Mouse (Mus musculus) olfactory bulb, adult 2 months (tissue): ENCODE measurements at regions not wholly inside any gene's neighbourhood (a gene's known extent, or its start where the extent isn't known, plus 50 kb on each side); places are given as distances from the start of the nearest gene placed in this dataset.

Experiments
- H3K27ac ChIP-seq: fragments of 200-500 bp; 2 replicates; pipeline ENCODE4 v1.5.1; 2012; ENCODE audit warnings: low read depth, low read length; ENCODE audit not compliant: insufficient read depth
- H3K4me1 ChIP-seq: fragments of 200-500 bp; 2 replicates; pipeline ENCODE4 v1.6.1; 2012; ENCODE audit warnings: low read length; ENCODE audit not compliant: control insufficient read depth, insufficient read depth
- H3K4me3 ChIP-seq: fragments of 200-500 bp; 2 replicates; pipeline ENCODE4 v1.5.1; 2012; ENCODE audit warnings: mild to moderate bottlenecking, low read depth, low read length, moderate library complexity; ENCODE audit not compliant: insufficient read depth
- CTCF ChIP-seq: fragments of 200-500 bp; IDR thresholded peaks from 2 replicates; pipeline ENCODE4 v1.5.1; 2012; ENCODE audit warnings: low read depth, mild to moderate bottlenecking, low read length, moderate library complexity; ENCODE audit not compliant: insufficient read depth
- POLR2A ChIP-seq: fragments of 200-500 bp; IDR thresholded peaks from 2 replicates; pipeline ENCODE4 v1.6.1; 2012; ENCODE audit warnings: mild to moderate bottlenecking, low read depth, low read length, moderate library complexity; ENCODE audit not compliant: insufficient read depth
- WGBS: fragments of 180-500 bp; shearing (Covaris S2); methylation state at CpG from one replicate; pipeline ENCODE4 v1.1.7; 2018; 5-methylcytosine and 5-hydroxymethylcytosine counted together

GRCm38 (mm10) chr3:9113410-9113809, 496.5 kb downstream of the Zfp704 start:
- Histone ChIP-seq H3K27ac (no peak overlapping the region), H3K4me3 (no peak overlapping the region), H3K4me1 (no peaks in the 10 kb centered on the region)
- 90% methylated on average over 5 of the region's 5 CpGs for WGBS
- TF ChIP-seq POLR2A = no peak
- no peak for TF ChIP-seq CTCF

GRCm38 (mm10) chr3:9110741-9111140, 499.1 kb downstream of the Zfp704 start:
- 73% methylated on average over 11 of the region's 11 CpGs for WGBS
- Histone ChIP-seq H3K4me1 (no peaks in the 10 kb centered on the region), H3K27ac (no peak overlapping the region), H3K4me3 (no peak overlapping the region)
- no peak for TF ChIP-seq CTCF
- TF ChIP-seq POLR2A = no peak

- WGBS = 68% methylated on average over 8 of the region's 8 CpGs
- TF ChIP-seq POLR2A (no peak), CTCF (no peak)
- Histone ChIP-seq H3K27ac (no peak overlapping the region), H3K4me3 (no peak overlapping the region), H3K4me1 (no peaks in the 10 kb centered on the region)
Observed at GRCm38 (mm10) chr3:9109991-9110390, 499.9 kb downstream of the Zfp704 start.

- Histone ChIP-seq H3K27ac (no peak overlapping the region), H3K4me3 (no peak overlapping the region), H3K4me1 (no peaks in the 10 kb centered on the region)
- 94% methylated on average over 5 of the region's 5 CpGs for WGBS
- no peak for TF ChIP-seq POLR2A
Observed at GRCm38 (mm10) chr3:9109485-9109884, 500.4 kb downstream of the Zfp704 start.

GRCm38 (mm10) chr3:9107766-9108410, 502.0 kb downstream of the Zfp704 start:
- H3K4me1 ChIP-seq = no peaks in the 10 kb centered on the region
- TF ChIP-seq CTCF (no peak), POLR2A (no peak)
- no peak overlapping the region for H3K4me3 ChIP-seq
- WGBS = 82% methylated on average over 15 of the region's 15 CpGs
- no peak overlapping the region for H3K27ac ChIP-seq

- TF ChIP-seq CTCF = no peak
- TF ChIP-seq POLR2A = no peak
- WGBS = 77% methylated on average over 8 of the region's 8 CpGs
- H3K4me3 ChIP-seq = no peak overlapping the region
- H3K4me1 ChIP-seq = no peaks in the 10 kb centered on the region
- H3K27ac ChIP-seq = no peak overlapping the region
Observed at GRCm38 (mm10) chr3:9105191-9105926, 504.5 kb downstream of the Zfp704 start.

GRCm38 (mm10) chr3:9103456-9103855, 506.4 kb downstream of the Zfp704 start:
- 91% methylated on average over 6 of the region's 6 CpGs for WGBS
- TF ChIP-seq POLR2A (no peak), CTCF (no peak)
- H3K4me1 ChIP-seq = no peaks in the 10 kb centered on the region
- no peak overlapping the region for H3K4me3 ChIP-seq
- no peak overlapping the region for H3K27ac ChIP-seq

- TF ChIP-seq POLR2A (no peak), CTCF (no peak)
- WGBS = 61% methylated on average over 3 of the region's 3 CpGs
- Histone ChIP-seq H3K27ac (no peak overlapping the region), H3K4me3 (no peak overlapping the region), H3K4me1 (no peaks in the 10 kb centered on the region)
Observed at GRCm38 (mm10) chr3:9101240-9101639, 508.6 kb downstream of the Zfp704 start.

- no peak overlapping the region for H3K4me3 ChIP-seq
- H3K4me1 ChIP-seq = no peaks in the 10 kb centered on the region
- no peak overlapping the region for H3K27ac ChIP-seq
- WGBS = 92% methylated on average over 8 of the region's 8 CpGs
- TF ChIP-seq POLR2A (no peak), CTCF (no peak)
Observed at GRCm38 (mm10) chr3:9100761-9101160, 509.1 kb downstream of the Zfp704 start.
